Mouse (Mus musculus) liver, embryonic 11.5 days (tissue): ENCODE data around the gene Trex1. TPM values are rescaled to one million over a fixed set of nuclear protein-coding genes. Genes with fewer than 3 reads are reported as not detected.
A peak's percentile ranks its signal among the peaks of the same experiment; 100 is the strongest.

Source experiments
- ATAC-seq: fragments of 200-750 bp; cut with Nextera tagmentation; replicated peaks from 2 replicates; pipeline ENCODE4 v1.8.0; 2017; ENCODE audit warnings: moderate number of reproducible peaks, mild to moderate bottlenecking, moderate TSS enrichment, moderate library complexity; ENCODE audit not compliant: low FRiP score
- DNase-seq: peaks from one replicate; pipeline ENCODE4 v3.0.0-alpha.2; 2017; ENCODE audit warnings: low spot score
- H3K27ac ChIP-seq: fragments of 300-500 bp; sonication (generic); 2 replicates; pipeline ENCODE4 v1.5.1; 2014; ENCODE audit warnings: mild to moderate bottlenecking, low read depth, low read length, control low read depth
- H3K27me3 ChIP-seq: fragments of 300-500 bp; sonication (generic); replicated peaks from 2 replicates; pipeline ENCODE4 v1.6.1; 2014; ENCODE audit warnings: low read length, mixed read lengths; ENCODE audit not compliant: control insufficient read depth, insufficient read depth
- H3K36me3 ChIP-seq: fragments of 300-500 bp; sonication (generic); 2 replicates; pipeline ENCODE4 v1.6.1; 2014; ENCODE audit warnings: mild to moderate bottlenecking, low read length, moderate library complexity, mixed read lengths; ENCODE audit not compliant: control insufficient read depth, insufficient read depth
- H3K4me1 ChIP-seq: fragments of 300-500 bp; sonication (generic); replicated peaks from 2 replicates; pipeline ENCODE4 v1.6.1; 2014; ENCODE audit warnings: low read length, mixed read lengths; ENCODE audit not compliant: control insufficient read depth, insufficient read depth
- H3K4me2 ChIP-seq: fragments of 300-500 bp; sonication (generic); 2 replicates; pipeline ENCODE4 v1.6.1; 2014; ENCODE audit warnings: mild to moderate bottlenecking, control low read depth, moderate library complexity
- H3K4me3 ChIP-seq: fragments of 300-500 bp; sonication (generic); 2 replicates; pipeline ENCODE4 v1.5.1; 2014; ENCODE audit warnings: low read depth, low read length, control low read depth
- H3K9ac ChIP-seq: fragments of 300-500 bp; sonication (generic); 2 replicates; pipeline ENCODE4 v1.6.1; 2014; ENCODE audit warnings: low read depth, low read length, control low read depth
- H3K9me3 ChIP-seq: fragments of 300-500 bp; sonication (generic); 2 replicates; pipeline ENCODE4 v1.6.1; 2016; ENCODE audit warnings: low read length, inconsistent platforms, mixed read lengths; ENCODE audit not compliant: control insufficient read depth
- WGBS: fragments of 180-500 bp; shearing (Covaris S2); extraction: QIAGEN DNeasy Blood & Tissue Kit; methylation state at CpG from one replicate; pipeline ENCODE4 v1.1.7; 2014; 5-methylcytosine and 5-hydroxymethylcytosine counted together
- polyA plus RNA-seq: library from polyadenylated mRNA; unstranded; fragments of >200 nt; fragmentation: Nextera tagmentation; extraction: Ambion mirVana; gene quantifications from 2 replicates; pipeline ENCODE4 v1.2.1, GENCODE M21; 2014

Trex1 gene
- polyA plus RNA-seq, 1 experiment from 2014 or later: 9.7 TPM

GRCm38 (mm10) chr9:109081749-109082123, 22.2 kb upstream of the Trex1 start:
- WGBS: 4% methylated on average over 11 of the region's 11 CpGs
- ATAC-seq: peak; percentile 10
- Histone ChIP-seq H3K27me3 (no peaks in the 10 kb centered on the region), H3K27ac (peak overlapping the region; percentile 60), H3K9ac (peak overlapping the region; percentile 81), H3K4me3 (peak overlapping the region; percentile 84), H3K4me1 (peaks cover 17% of the 10 kb centered on the region), H3K36me3 (peaks cover 9% of the 10 kb centered on the region; the same call in 1 of the 2 replicates), H3K4me2 (peak overlapping the region; percentile 65), H3K9me3 (no peaks in the 10 kb centered on the region)
- DNase-seq: no peak

DNA sequence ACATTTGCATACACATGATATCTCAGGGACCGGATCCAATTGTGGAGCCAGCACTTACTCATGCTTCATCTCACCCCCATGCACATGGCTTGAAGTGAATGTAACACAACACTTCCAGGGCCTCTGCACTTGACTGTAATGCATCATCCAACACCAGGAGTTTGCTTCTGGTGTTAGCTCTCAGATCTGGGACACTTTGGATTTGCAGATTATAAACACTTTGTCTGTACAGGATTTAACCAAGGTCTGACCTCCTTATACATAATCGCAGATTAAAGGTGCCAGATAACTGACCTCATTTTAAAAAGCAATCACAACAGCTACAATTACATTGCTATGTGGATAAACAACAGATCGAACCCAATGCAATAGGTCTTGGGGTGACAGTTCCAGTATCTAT, 21.0 kb upstream of the Trex1 start:
- Histone ChIP-seq H3K4me2 (peak overlapping the region; percentile 65), H3K27me3 (no peaks in the 10 kb centered on the region), H3K4me1 (peaks cover 17% of the 10 kb centered on the region), H3K36me3 (peaks cover 9% of the 10 kb centered on the region; the same call in 1 of the 2 replicates), H3K27ac (no peak overlapping the region), H3K9me3 (no peaks in the 10 kb centered on the region), H3K4me3 (peak overlapping the region; percentile 84; the same call in 1 of the 2 replicates), H3K9ac (no peak overlapping the region)
- DNase-seq (no peak), ATAC-seq (no peak)
- 91% methylated on average over 3 of the region's 3 CpGs for WGBS

- H3K4me3 ChIP-seq: peak within 1 kb of the TSS; percentile 78
- DNase-seq (peak; percentile 89), ATAC-seq (peak; percentile 98)
- peak within 1 kb of the TSS; percentile 84 for H3K9ac ChIP-seq
- H3K27me3 ChIP-seq: no peaks in the 10 kb centered on the region
- peak within 1 kb of the TSS; percentile 97 for H3K4me2 ChIP-seq
- peaks cover 17% of the 10 kb centered on the region for H3K36me3 ChIP-seq
- WGBS: under 1% methylated on average over 57 of the region's 57 CpGs
- H3K9me3 ChIP-seq: no peaks in the 10 kb centered on the region
- H3K27ac ChIP-seq: peak within 1 kb of the TSS; percentile 40
- H3K4me1 ChIP-seq: peaks cover 13% of the 10 kb centered on the region
Measured at GRCm38 (mm10) chr9:109073661-109074573, 14.4 kb upstream of the Trex1 start, which contains the start of gene Atrip. Atrip (minus strand) TSS chr9:109074124.

DNA sequence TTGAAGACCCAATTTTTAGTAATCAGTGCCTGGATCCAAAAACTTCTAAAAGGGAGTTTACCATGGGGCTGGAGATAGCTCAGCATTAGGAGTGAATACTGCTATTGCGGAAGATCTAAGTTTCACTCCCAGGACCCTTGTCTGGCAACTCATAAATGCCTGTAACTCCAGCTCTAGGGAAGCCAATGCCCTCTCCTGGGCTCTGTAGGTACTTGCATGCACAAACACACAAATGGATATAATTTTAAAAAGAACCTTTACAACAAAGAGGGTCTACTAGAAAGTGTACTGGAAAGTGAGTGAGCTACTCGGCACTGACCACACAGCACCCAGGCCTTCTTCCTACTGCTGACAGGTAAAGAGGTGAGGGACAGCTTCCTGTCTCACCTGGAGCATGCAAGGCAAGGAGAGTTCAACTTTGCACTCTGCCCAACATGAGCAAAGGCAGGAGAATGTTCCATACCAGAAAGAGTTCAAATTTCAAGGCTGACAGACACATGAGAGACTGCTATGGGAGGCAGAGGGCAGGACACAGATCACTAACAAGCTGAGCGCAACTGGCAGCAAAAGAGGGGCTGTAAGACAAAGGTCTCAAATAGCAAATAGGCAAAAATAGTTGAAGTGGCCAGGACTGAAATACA, 8.7 kb upstream of the Trex1 start:
- Histone ChIP-seq H3K36me3 (peaks cover 47% of the 10 kb centered on the region), H3K4me1 (peaks cover 9% of the 10 kb centered on the region), H3K9ac (no peak overlapping the region), H3K9me3 (no peaks in the 10 kb centered on the region), H3K4me2 (no peak overlapping the region), H3K4me3 (no peak overlapping the region), H3K27me3 (no peaks in the 10 kb centered on the region), H3K27ac (no peak overlapping the region)
- ATAC-seq (no peak), DNase-seq (no peak)
- 91% methylated on average over 3 of the region's 3 CpGs for WGBS

GRCm38 (mm10) chr9:109060898-109061295, 1.4 kb upstream of the Trex1 start:
- H3K36me3 ChIP-seq: peaks cover 34% of the 10 kb centered on the region
- DNase-seq (no peak), ATAC-seq (no peak)

GRCm38 (mm10) chr9:109060184-109060897, 807 bp upstream of the Trex1 start:
- Histone ChIP-seq H3K27me3 (no peaks in the 10 kb centered on the region), H3K9me3 (no peaks in the 10 kb centered on the region), H3K27ac (no peak overlapping the region), H3K4me3 (no peak overlapping the region), H3K9ac (no peak overlapping the region), H3K36me3 (peaks cover 29% of the 10 kb centered on the region), H3K4me1 (peaks cover 12% of the 10 kb centered on the region), H3K4me2 (no peak overlapping the region)
- no peak for DNase-seq
- WGBS: 88% methylated on average over 16 of the region's 16 CpGs
- no peak for ATAC-seq

More at GRCm38 (mm10) chr9:109060898-109061295, 1.4 kb upstream of the Trex1 start:
- peaks cover 9% of the 10 kb centered on the region for H3K4me1 ChIP-seq
- 88% methylated on average over 5 of the region's 5 CpGs for WGBS
- no peaks in the 10 kb centered on the region for H3K9me3 ChIP-seq
- no peak overlapping the region for H3K27ac ChIP-seq
- H3K4me2 ChIP-seq: no peak overlapping the region
- no peaks in the 10 kb centered on the region for H3K27me3 ChIP-seq
- no peak overlapping the region for H3K9ac ChIP-seq
- H3K4me3 ChIP-seq: no peak overlapping the region

- 92% methylated on average over 19 of the region's 19 CpGs for WGBS
- Histone ChIP-seq H3K27me3 (no peaks in the 10 kb centered on the region), H3K4me2 (peak overlapping the region; percentile 79), H3K9me3 (no peaks in the 10 kb centered on the region), H3K9ac (peak overlapping the region; percentile 64), H3K27ac (peak overlapping the region; percentile 85; the same call in 1 of the 2 replicates), H3K4me1 (peaks cover 20% of the 10 kb centered on the region), H3K36me3 (peaks cover 20% of the 10 kb centered on the region), H3K4me3 (peak overlapping the region; percentile 49)
- no peak for DNase-seq
- no peak for ATAC-seq
Measured at GRCm38 (mm10) chr9:109058006-109058765, 1.3 kb downstream of the Trex1 start.

- Histone ChIP-seq H3K4me3 (no peak overlapping the region), H3K36me3 (peaks cover 18% of the 10 kb centered on the region), H3K9me3 (no peaks in the 10 kb centered on the region), H3K27ac (no peak overlapping the region), H3K9ac (no peak overlapping the region), H3K4me1 (peaks cover 20% of the 10 kb centered on the region), H3K4me2 (peak overlapping the region; percentile 12; the same call in 1 of the 2 replicates), H3K27me3 (no peaks in the 10 kb centered on the region)
- 90% methylated on average over 5 of the region's 5 CpGs for WGBS
- no peak for ATAC-seq
- no peak for DNase-seq
Measured at GRCm38 (mm10) chr9:109057543-109057942, 2.0 kb downstream of the Trex1 start.
